Mouse (Mus musculus): ENCODE data around the gene Crtam.

- TF ChIP-seq CTCF (IDR thresholded peaks at IDR 0.05; ENCODE audit: low read depth) (no peak), EP300 (IDR thresholded peaks at IDR 0.05; ENCODE audit: low read depth) (no peak)
Observed at GRCm38 (mm10) chr9:40997116-40997779, 7.2 kb downstream of the Crtam start.
